Mouse (Mus musculus) T-cell, adult 2 months (primary cell): ENCODE measurements around the gene Tmem200b.

Experiments used
- DNase-seq: peaks from one replicate; pipeline ENCODE4 v3.0.0; 2022; ENCODE audit warnings: low spot score

Tmem200b gene

DNA sequence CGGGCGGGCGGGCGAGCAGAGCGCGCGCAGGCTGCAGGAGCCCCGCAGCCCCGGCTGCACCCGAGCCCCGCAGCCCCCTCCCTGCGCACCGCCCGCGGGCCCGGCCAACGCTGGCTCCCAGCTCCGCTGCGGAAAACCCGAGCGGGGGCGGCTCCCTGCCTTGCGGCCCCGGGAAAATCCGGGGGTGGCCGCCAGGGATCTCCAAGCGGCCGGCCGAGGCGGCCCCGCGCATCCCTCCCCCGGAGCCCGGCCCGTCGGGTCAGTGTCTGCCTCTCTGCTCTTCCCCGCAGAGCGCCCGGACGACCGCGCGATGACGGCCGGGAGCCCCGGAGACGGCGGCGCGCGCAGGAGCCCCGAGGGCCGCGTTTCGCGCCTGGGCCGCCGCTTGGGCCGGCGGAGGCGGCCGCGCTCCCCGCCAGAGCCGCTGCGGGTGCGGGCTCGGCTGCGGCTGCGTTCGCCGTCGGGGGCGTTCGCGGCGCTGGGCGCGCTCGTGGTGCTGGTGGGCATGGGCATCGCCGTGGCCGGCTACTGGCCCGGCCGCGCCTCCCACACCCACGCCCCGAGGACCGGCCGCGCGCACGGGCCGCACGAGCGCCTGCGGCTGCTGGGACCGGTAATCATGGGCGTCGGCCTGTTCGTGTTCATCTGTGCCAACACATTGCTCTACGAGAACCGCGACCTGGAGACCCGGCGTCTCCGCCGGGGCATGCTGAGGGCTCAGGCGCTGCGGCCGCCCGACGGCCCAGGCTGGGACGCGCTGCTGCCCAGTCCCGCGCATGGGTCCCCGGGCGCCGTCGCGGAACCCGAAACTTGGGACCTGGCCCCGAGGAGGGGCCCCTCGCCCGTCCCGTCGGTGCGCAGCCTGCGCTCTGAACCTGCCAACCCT lies at the start of gene Tmem200b:
Gene Tmem200b (plus strand): TSS at position 311 of the 886 bp plus-strand sequence.
- no peak for DNase-seq

DNA sequence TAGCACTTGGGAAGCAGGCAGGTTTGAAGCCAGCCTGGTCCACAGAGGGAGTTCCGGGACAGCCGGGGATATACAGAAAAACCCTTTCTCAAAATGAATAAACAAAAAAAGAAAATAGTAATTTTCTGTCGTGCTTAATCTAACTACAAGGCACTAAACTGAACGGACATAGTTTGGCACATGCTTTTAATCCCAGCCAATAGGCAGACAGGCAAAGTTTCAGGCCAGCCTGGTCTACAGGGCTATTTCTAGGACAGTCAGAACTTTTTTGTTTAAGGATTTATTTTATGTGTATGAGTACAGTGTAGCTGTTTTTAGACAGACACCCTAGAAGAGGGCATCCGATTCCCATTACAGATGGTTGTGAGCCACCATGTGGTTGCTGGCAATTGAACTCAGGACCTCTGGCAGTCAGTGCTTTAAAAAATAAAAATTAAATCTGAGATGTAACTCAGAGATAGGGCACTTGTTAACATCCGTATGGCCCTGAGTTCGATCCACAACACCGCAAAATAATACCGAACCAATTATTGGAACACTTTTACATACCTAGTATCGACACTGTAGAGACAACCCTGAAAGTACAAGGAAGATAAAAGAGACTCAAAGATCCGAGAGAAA lies 48.8 kb upstream of the Tmem200b start:
- no peak for DNase-seq

GRCm38 (mm10) chr4:131873293-131874168 lies 48.0 kb upstream of the Tmem200b start, which contains the start of gene Srsf4:
Gene Srsf4, plus strand, starts transcription at chr4:131873617.
- peak; percentile 95 for DNase-seq

- DNase-seq = no peak
These were observed 47.4 kb upstream of the Tmem200b start for GRCm38 (mm10) chr4:131874169-131874536.

DNA sequence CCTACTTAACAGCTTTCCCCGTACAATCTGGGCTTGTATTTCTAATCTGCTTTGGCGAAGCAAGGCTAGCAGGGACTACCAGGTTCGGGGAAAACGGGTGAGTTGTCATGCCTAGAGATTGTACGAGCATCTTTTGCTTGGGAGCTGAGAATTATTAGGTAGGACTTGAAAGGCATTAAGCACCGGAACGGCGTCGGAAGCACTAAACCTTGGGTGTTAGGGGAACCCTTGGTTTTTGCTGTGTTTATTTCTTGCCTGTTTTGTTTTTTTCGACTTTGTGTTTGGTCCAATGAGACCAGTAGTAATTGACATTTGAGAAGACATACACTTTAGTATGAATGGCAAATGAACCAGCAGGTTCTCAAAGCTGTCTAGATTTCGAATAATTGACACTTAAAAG lies 47.0 kb upstream of the Tmem200b start:
- DNase-seq = no peak

- DNase-seq = no peak
These were observed 46.3 kb upstream of the Tmem200b start for GRCm38 (mm10) chr4:131875242-131875641.

GRCm38 (mm10) chr4:131876836-131877235 lies 44.7 kb upstream of the Tmem200b start:
- DNase-seq = no peak

DNA sequence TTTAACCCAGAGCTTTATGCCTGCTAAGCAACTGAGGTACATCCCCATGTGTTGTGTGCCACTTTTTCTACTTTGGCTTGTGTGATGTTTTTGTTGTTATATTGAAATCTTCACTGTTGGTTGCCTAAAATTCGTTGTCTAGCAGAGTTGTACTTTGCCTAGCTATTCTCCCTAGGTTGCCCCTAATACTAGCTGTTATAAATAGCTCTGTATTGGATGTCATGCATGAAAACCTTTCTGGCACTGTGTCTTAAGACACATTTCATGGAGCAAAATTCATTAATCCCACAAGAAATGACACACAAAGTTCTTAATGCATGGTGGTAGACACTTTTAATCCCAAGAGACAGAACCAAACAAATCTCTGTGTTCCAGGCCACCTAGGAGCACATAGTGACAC lies 41.9 kb upstream of the Tmem200b start:
- no peak for DNase-seq

- no peak for DNase-seq
These were observed 40.3 kb upstream of the Tmem200b start for GRCm38 (mm10) chr4:131881306-131881705.

- DNase-seq = no peak
These were observed 38.0 kb upstream of the Tmem200b start for GRCm38 (mm10) chr4:131883571-131883970.

GRCm38 (mm10) chr4:131885376-131885775 lies 36.2 kb upstream of the Tmem200b start:
- no peak for DNase-seq

- DNase-seq = no peak
These were observed 33.0 kb upstream of the Tmem200b start for GRCm38 (mm10) chr4:131888564-131888963.

DNA sequence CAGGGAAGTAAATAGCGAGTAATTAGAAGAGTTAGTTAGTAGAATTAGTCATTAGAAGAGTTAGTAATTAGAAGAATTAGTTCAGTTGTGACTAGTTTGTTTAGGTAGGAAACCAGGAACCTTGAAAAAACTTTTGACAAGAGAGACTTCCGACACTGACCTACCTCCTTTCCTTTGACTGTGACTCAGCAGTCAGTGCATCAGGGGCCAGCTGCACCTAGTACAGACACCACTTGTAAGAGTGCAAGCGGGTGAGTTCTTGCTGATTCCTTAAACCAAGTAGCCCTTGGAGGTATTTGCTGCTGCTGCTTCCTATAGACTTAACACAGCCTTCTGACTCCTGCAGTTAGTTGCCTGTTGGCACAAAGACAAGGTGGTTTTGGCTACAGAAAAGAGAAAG lies 30.9 kb upstream of the Tmem200b start:
- DNase-seq = no peak

- no peak for DNase-seq
These were observed 24.5 kb upstream of the Tmem200b start for GRCm38 (mm10) chr4:131897109-131897508.

- no peak for DNase-seq
These were observed 23.8 kb upstream of the Tmem200b start for GRCm38 (mm10) chr4:131897787-131898186.

GRCm38 (mm10) chr4:131898503-131899179 lies 22.9 kb upstream of the Tmem200b start:
- no peak for DNase-seq

GRCm38 (mm10) chr4:131899180-131899554 lies 22.4 kb upstream of the Tmem200b start:
- DNase-seq = no peak

- DNase-seq = no peak
These were observed 20.5 kb upstream of the Tmem200b start for GRCm38 (mm10) chr4:131901090-131901489.

GRCm38 (mm10) chr4:131904478-131904877 lies 17.1 kb upstream of the Tmem200b start:
- no peak for DNase-seq

GRCm38 (mm10) chr4:131906423-131906822 lies 15.1 kb upstream of the Tmem200b start:
- no peak for DNase-seq

GRCm38 (mm10) chr4:131907912-131908311 lies 13.7 kb upstream of the Tmem200b start:
- no peak for DNase-seq
